Mouse (Mus musculus) layer of hippocampus, postnatal 10 days (tissue): ENCODE measurements around the gene Tpmt. TPM values are rescaled to one million over a fixed set of nuclear protein-coding genes. Genes with fewer than 3 reads are reported as not detected.

Experiments
- DNase-seq, 2 experiments: peaks; one replicate each; pipeline ENCODE4 v3.0.0; 2021; ENCODE audit warnings: low spot score in 2 of 2
- long read RNA-seq: library from polyadenylated mRNA; stranded (forward); transcript quantifications from one replicate; pipeline ENCODE4 v2.0.0, GENCODE M21; 2023
- total RNA-seq, 2 experiments: library from RNA; stranded (reverse); gene quantifications; 2 replicates each; pipeline ENCODE4 v1.2.3; 2021

Tpmt gene
- 10 to 100 TPM; 10.6 to 14.0 TPM for total RNA-seq
- long read RNA-seq, transcript Tpmt-201 (9 exons, 2,708 nt), result major isoform, 6 of 14 reads
- long read RNA-seq, partial matches to known transcripts, result 1 of 14 reads
- long read RNA-seq, other reads (novel, unspliced or antisense), result 7 of 14 reads

GRCm38 (mm10) chr13:47044617-47044947, at the start of gene Tpmt:
Gene Tpmt (minus strand): TSS chr13:47044737.
- peak in 1 of 2 experiments; percentile 24 for DNase-seq

GRCm38 (mm10) chr13:47093791-47094190, 49.3 kb upstream of the Tpmt start:
- no peak for DNase-seq

GRCm38 (mm10) chr13:47089271-47089670, 44.7 kb upstream of the Tpmt start:
- DNase-seq, result no peak

GRCm38 (mm10) chr13:47088433-47088832, 43.9 kb upstream of the Tpmt start:
- DNase-seq, result no peak

GRCm38 (mm10) chr13:47080905-47081505, 36.5 kb upstream of the Tpmt start:
- DNase-seq, result no peak

GRCm38 (mm10) chr13:47078799-47079198, 34.3 kb upstream of the Tpmt start:
- no peak for DNase-seq

- no peak for DNase-seq
Measured at GRCm38 (mm10) chr13:47077367-47077766, 32.8 kb upstream of the Tpmt start.

- no peak for DNase-seq
Measured at GRCm38 (mm10) chr13:47076156-47076555, 31.6 kb upstream of the Tpmt start.

- no peak for DNase-seq
Measured at GRCm38 (mm10) chr13:47072484-47072883, 27.9 kb upstream of the Tpmt start.

- DNase-seq, result no peak
Measured at GRCm38 (mm10) chr13:47071871-47072270, 27.3 kb upstream of the Tpmt start.

- no peak for DNase-seq
Measured at GRCm38 (mm10) chr13:47070329-47071080, 26.0 kb upstream of the Tpmt start.

GRCm38 (mm10) chr13:47067001-47067400, 22.5 kb upstream of the Tpmt start:
- DNase-seq, result no peak

GRCm38 (mm10) chr13:47066516-47066915, 22.0 kb upstream of the Tpmt start:
- no peak for DNase-seq

GRCm38 (mm10) chr13:47063985-47064760, 19.6 kb upstream of the Tpmt start:
- no peak for DNase-seq

- DNase-seq, result no peak
Measured at GRCm38 (mm10) chr13:47062756-47063155, 18.2 kb upstream of the Tpmt start.

GRCm38 (mm10) chr13:47056781-47057180, 12.2 kb upstream of the Tpmt start:
- no peak for DNase-seq

GRCm38 (mm10) chr13:47056126-47056525, 11.6 kb upstream of the Tpmt start:
- DNase-seq, result peak in 1 of 2 experiments; percentile 22

GRCm38 (mm10) chr13:47053971-47054370, 9.4 kb upstream of the Tpmt start:
- DNase-seq, result no peak

GRCm38 (mm10) chr13:47050009-47050408, 5.5 kb upstream of the Tpmt start:
- no peak for DNase-seq

- DNase-seq, result no peak
Measured at GRCm38 (mm10) chr13:47047996-47048395, 3.5 kb upstream of the Tpmt start.

- DNase-seq, result peak in 1 of 2 experiments; percentile 22
Measured at GRCm38 (mm10) chr13:47043833-47044616, 512 bp downstream of the Tpmt start.
